Mouse (Mus musculus): ENCODE results near the gene Scn9a.

GRCm38 (mm10) chr2:66436286-66436685 lies 198.5 kb downstream of the Scn9a start:
- no peak for TF ChIP-seq CTCF (IDR thresholded peaks at IDR 0.05; ENCODE audit: extremely low read depth, insufficient read depth, low read length)
- no peak for TF ChIP-seq POLR2A (IDR thresholded peaks at IDR 0.05; ENCODE audit: extremely low read depth, insufficient read depth, low read length)
